Mouse (Mus musculus): ENCODE results near the gene Pvrig. TPM values are rescaled to one million over a fixed set of nuclear protein-coding genes. Genes with fewer than 3 reads are reported as not detected.
"Not testable (repeated sequence)": the region's sequence is repeated elsewhere in the genome, so short reads cannot be mapped to it uniquely, and the experiment has no call there.

Gene Pvrig
- total and polyA plus RNA-seq, 3 experiments, result 0.21 to 0.87 (median 0.50) TPM

- Histone ChIP-seq H3K36me3 (replicated peaks in 1 of 2; ENCODE audit: control insufficient read depth in 1 of 2, insufficient read depth in 1 of 2, low read length in 1 of 2) (peaks cover 0 to 18% of the 10 kb centered on the region in 2 experiments), H3K27me3 (replicated peaks) (no peaks in the 10 kb centered on the region), H3K9me3 (replicated peaks; ENCODE audit: low read length) (no peaks in the 10 kb centered on the region), H3K9ac (ENCODE audit: insufficient read depth, low read depth) (no peak overlapping the region), H3K79me2 (replicated peaks; ENCODE audit: control insufficient read depth, extremely low read depth, insufficient read depth, poor library complexity, severe bottlenecking) (no peaks in the 10 kb centered on the region), H3K4me2 (ENCODE audit: insufficient read depth, low read depth, poor library complexity, severe bottlenecking) (no peak overlapping the region), H3K4me3 (replicated peaks in 1 of 3; ENCODE audit: low read depth in 2 of 3, low read length in 2 of 3, poor library complexity in 1 of 3) (no peak overlapping the region), H3K4me1 (ENCODE audit: control insufficient read depth in 1 of 2, insufficient read depth in 2 of 2) (no peaks in the 10 kb centered on the region), H3K27ac (ENCODE audit: insufficient read depth, low read depth) (no peak overlapping the region)
- no peak for DNase-seq (ENCODE audit: extremely low read depth)
- dilution Hi-C loops (cut with MboI; ENCODE audit: extremely low pct_ligation_motif_present, extremely low pct_unique_long_range_greater_than_20kb, low sequenced_read_pairs) (no loop called here), in situ Hi-C loops (cut with MboI; ENCODE audit: low pct_ligation_motif_present, low pct_unique_long_range_greater_than_20kb, low sequenced_read_pairs) (no loop called here)
- TF ChIP-seq CHD1 (IDR thresholded peaks at IDR 0.05; ENCODE audit: low read depth, low read length) (no peak), ZKSCAN1 (IDR thresholded peaks at IDR 0.05; ENCODE audit: borderline replicate concordance, low read depth, low read length) (no peak), SMC3 (IDR thresholded peaks at IDR 0.05; ENCODE audit: low read depth, low read length) (no peak), CHD2 (IDR thresholded peaks at IDR 0.05; ENCODE audit: low read length) (no peak), HCFC1 (IDR thresholded peaks at IDR 0.05; ENCODE audit: low read depth, low read length) (no peak)
Measured at GRCm38 (mm10) chr5:138343216-138343615, 1.5 kb downstream of the Pvrig start.

GRCm38 (mm10) chr5:138363208-138363607 lies 21.4 kb downstream of the Pvrig start:
- dilution Hi-C loops (cut with MboI; ENCODE audit: extremely low pct_ligation_motif_present, extremely low pct_unique_long_range_greater_than_20kb, low sequenced_read_pairs), result not testable (repeated sequence)

GRCm38 (mm10) chr5:138365347-138365746 lies 23.6 kb downstream of the Pvrig start:
- H3K27ac ChIP-seq (ENCODE audit: insufficient read depth, low read depth); H3K4me1 ChIP-seq (ENCODE audit: control insufficient read depth in 1 of 2, insufficient read depth in 2 of 2); H3K9ac ChIP-seq (ENCODE audit: insufficient read depth, low read depth); H3K9me3 ChIP-seq (replicated peaks; ENCODE audit: low read length); H3K4me3 ChIP-seq (replicated peaks in 1 of 3; ENCODE audit: low read depth in 2 of 3, low read length in 2 of 3, poor library complexity in 1 of 3); DNase-seq (ENCODE audit: extremely low read depth); H3K27me3 ChIP-seq (replicated peaks); dilution Hi-C loops (cut with MboI; ENCODE audit: extremely low pct_ligation_motif_present, extremely low pct_unique_long_range_greater_than_20kb, low sequenced_read_pairs); H3K79me2 ChIP-seq (replicated peaks; ENCODE audit: control insufficient read depth, extremely low read depth, insufficient read depth, poor library complexity, severe bottlenecking); H3K4me2 ChIP-seq (ENCODE audit: insufficient read depth, low read depth, poor library complexity, severe bottlenecking); H3K36me3 ChIP-seq (replicated peaks in 1 of 2; ENCODE audit: control insufficient read depth in 1 of 2, insufficient read depth in 1 of 2, low read length in 1 of 2); in situ Hi-C loops (cut with MboI; ENCODE audit: low pct_ligation_motif_present, low pct_unique_long_range_greater_than_20kb, low sequenced_read_pairs): not testable (repeated sequence)

More at GRCm38 (mm10) chr5:138363208-138363607, 21.4 kb downstream of the Pvrig start:
- H3K27me3 ChIP-seq (replicated peaks); in situ Hi-C loops (cut with MboI; ENCODE audit: low pct_ligation_motif_present, low pct_unique_long_range_greater_than_20kb, low sequenced_read_pairs); H3K4me3 ChIP-seq (replicated peaks in 1 of 3; ENCODE audit: low read depth in 2 of 3, low read length in 2 of 3, poor library complexity in 1 of 3); H3K9ac ChIP-seq (ENCODE audit: insufficient read depth, low read depth); H3K4me1 ChIP-seq (ENCODE audit: control insufficient read depth in 1 of 2, insufficient read depth in 2 of 2); H3K79me2 ChIP-seq (replicated peaks; ENCODE audit: control insufficient read depth, extremely low read depth, insufficient read depth, poor library complexity, severe bottlenecking); H3K4me2 ChIP-seq (ENCODE audit: insufficient read depth, low read depth, poor library complexity, severe bottlenecking); H3K27ac ChIP-seq (ENCODE audit: insufficient read depth, low read depth); H3K9me3 ChIP-seq (replicated peaks; ENCODE audit: low read length); DNase-seq (ENCODE audit: extremely low read depth): not testable (repeated sequence)
- peaks cover 0 to 15% of the 10 kb centered on the region in 2 experiments for H3K36me3 ChIP-seq (replicated peaks in 1 of 2; ENCODE audit: control insufficient read depth in 1 of 2, insufficient read depth in 1 of 2, low read length in 1 of 2)

Other genes starting within 250 kb of the Pvrig start
- gene Zscan21, start 225.1 kb upstream of the Pvrig start, total RNA-seq (2012; rRNA removed), result 9.0 and 10.8 TPM in 2 replicates
- gene Zscan21, start 225.1 kb upstream of the Pvrig start, total RNA-seq (2014; rRNA removed), result 9.0 and 9.6 TPM in 2 replicates
- gene Zscan21, start 225.1 kb upstream of the Pvrig start, polyA plus RNA-seq (2012; ENCODE audit: insufficient read length, low read depth), result 12.1 and 13.6 TPM in 2 replicates
- 5.2 and 5.8 TPM in 2 replicates for gene Zfp113, start 186.2 kb upstream of the Pvrig start, total RNA-seq (2012; rRNA removed)
- gene Zfp113, start 186.2 kb upstream of the Pvrig start, total RNA-seq (2014; rRNA removed), result 5.5 and 7.0 TPM in 2 replicates
- 4.1 and 4.4 TPM in 2 replicates for gene Zfp113, start 186.2 kb upstream of the Pvrig start, polyA plus RNA-seq (2012; ENCODE audit: insufficient read length, low read depth)
- gene Cops6, start 180.9 kb upstream of the Pvrig start, total RNA-seq (2012; rRNA removed), result 78.4 and 80.6 TPM in 2 replicates
- 86.4 and 88.4 TPM in 2 replicates for gene Cops6, start 180.9 kb upstream of the Pvrig start, total RNA-seq (2014; rRNA removed)
- gene Cops6, start 180.9 kb upstream of the Pvrig start, polyA plus RNA-seq (2012; ENCODE audit: insufficient read length, low read depth), result 205 and 210 TPM in 2 replicates
- gene Ap4m1, start 170.0 kb upstream of the Pvrig start, total RNA-seq (2012; rRNA removed), result 16.7 and 17.4 TPM in 2 replicates
- gene Ap4m1, start 170.0 kb upstream of the Pvrig start, total RNA-seq (2014; rRNA removed), result 20.4 and 21.5 TPM in 2 replicates
- 26.3 and 27.5 TPM in 2 replicates for gene Ap4m1, start 170.0 kb upstream of the Pvrig start, polyA plus RNA-seq (2012; ENCODE audit: insufficient read length, low read depth)
- gene Mcm7, start 169.5 kb upstream of the Pvrig start, total RNA-seq (2012; rRNA removed), result 146 and 193 TPM in 2 replicates
- gene Mcm7, start 169.5 kb upstream of the Pvrig start, total RNA-seq (2014; rRNA removed), result 206 and 209 TPM in 2 replicates
- 267 and 277 TPM in 2 replicates for gene Mcm7, start 169.5 kb upstream of the Pvrig start, polyA plus RNA-seq (2012; ENCODE audit: insufficient read length, low read depth)
- 60.9 and 62.1 TPM in 2 replicates for gene Taf6, start 154.5 kb upstream of the Pvrig start, total RNA-seq (2012; rRNA removed)
- gene Taf6, start 154.5 kb upstream of the Pvrig start, total RNA-seq (2014; rRNA removed), result 59.8 and 60.2 TPM in 2 replicates
- gene Taf6, start 154.5 kb upstream of the Pvrig start, polyA plus RNA-seq (2012; ENCODE audit: insufficient read length, low read depth), result 56.8 and 61.5 TPM in 2 replicates
- 19.2 and 22.5 TPM in 2 replicates for gene Cnpy4, start 154.5 kb upstream of the Pvrig start, total RNA-seq (2012; rRNA removed)
- 21.6 and 26.7 TPM in 2 replicates for gene Cnpy4, start 154.5 kb upstream of the Pvrig start, total RNA-seq (2014; rRNA removed)
- gene Cnpy4, start 154.5 kb upstream of the Pvrig start, polyA plus RNA-seq (2012; ENCODE audit: insufficient read length, low read depth), result 24.9 and 31.0 TPM in 2 replicates
- gene Mblac1, start 147.6 kb upstream of the Pvrig start, total RNA-seq (2012; rRNA removed), result 0.84 and 1.4 TPM in 2 replicates
- 0.17 TPM in 1 of 2 replicates, not detected in the other for gene Mblac1, start 147.6 kb upstream of the Pvrig start, total RNA-seq (2014; rRNA removed)
- gene Mblac1, start 147.6 kb upstream of the Pvrig start, polyA plus RNA-seq (2012; ENCODE audit: insufficient read length, low read depth), result 0.31 and 0.41 TPM in 2 replicates
- gene Nxpe5, start 116.1 kb upstream of the Pvrig start, total RNA-seq (2012; rRNA removed), result not detected in 2 replicates
- gene Nxpe5, start 116.1 kb upstream of the Pvrig start, total RNA-seq (2014; rRNA removed), result not detected in 2 replicates
- not detected in 2 replicates for gene Nxpe5, start 116.1 kb upstream of the Pvrig start, polyA plus RNA-seq (2012; ENCODE audit: insufficient read length, low read depth)
- 42.0 and 44.0 TPM in 2 replicates for gene Lamtor4, start 86.5 kb upstream of the Pvrig start, total RNA-seq (2012; rRNA removed)
- 40.1 and 40.3 TPM in 2 replicates for gene Lamtor4, start 86.5 kb upstream of the Pvrig start, total RNA-seq (2014; rRNA removed)
- gene Lamtor4, start 86.5 kb upstream of the Pvrig start, polyA plus RNA-seq (2012; ENCODE audit: insufficient read length, low read depth), result 24.5 and 35.5 TPM in 2 replicates
- gene BC037034, start 77.9 kb upstream of the Pvrig start, total RNA-seq (2012; rRNA removed), result 11.2 and 15.9 TPM in 2 replicates
- gene BC037034, start 77.9 kb upstream of the Pvrig start, total RNA-seq (2014; rRNA removed), result 4.4 and 4.5 TPM in 2 replicates
- gene BC037034, start 77.9 kb upstream of the Pvrig start, polyA plus RNA-seq (2012; ENCODE audit: insufficient read length, low read depth), result 15.4 and 15.6 TPM in 2 replicates
- gene Gal3st4, start 69.1 kb upstream of the Pvrig start, total RNA-seq (2012; rRNA removed), result 0.21 and 0.25 TPM in 2 replicates
- not detected in 2 replicates for gene Gal3st4, start 69.1 kb upstream of the Pvrig start, total RNA-seq (2014; rRNA removed)
- gene Gal3st4, start 69.1 kb upstream of the Pvrig start, polyA plus RNA-seq (2012; ENCODE audit: insufficient read length, low read depth), result not detected in 2 replicates
- gene Gm43720, start 62.0 kb upstream of the Pvrig start, total RNA-seq (2012; rRNA removed), result not detected in 2 replicates
- not detected in 2 replicates for gene Gm43720, start 62.0 kb upstream of the Pvrig start, total RNA-seq (2014; rRNA removed)
- not detected in 2 replicates for gene Gm43720, start 62.0 kb upstream of the Pvrig start, polyA plus RNA-seq (2012; ENCODE audit: insufficient read length, low read depth)
- gene Gpc2, start 62.0 kb upstream of the Pvrig start, total RNA-seq (2012; rRNA removed), result not detected in 2 replicates
- gene Gpc2, start 62.0 kb upstream of the Pvrig start, total RNA-seq (2014; rRNA removed), result not detected in 2 replicates
- gene Gpc2, start 62.0 kb upstream of the Pvrig start, polyA plus RNA-seq (2012; ENCODE audit: insufficient read length, low read depth), result not detected in 2 replicates
- not detected in 2 replicates for gene Stag3, start 61.7 kb upstream of the Pvrig start, total RNA-seq (2012; rRNA removed)
- gene Stag3, start 61.7 kb upstream of the Pvrig start, total RNA-seq (2014; rRNA removed), result not detected in 2 replicates
- not detected in 2 replicates for gene Stag3, start 61.7 kb upstream of the Pvrig start, polyA plus RNA-seq (2012; ENCODE audit: insufficient read length, low read depth)
- 8.6 and 8.7 TPM in 2 replicates for gene Zfp157, start 99.5 kb downstream of the Pvrig start, total RNA-seq (2012; rRNA removed)
- 12.7 and 12.9 TPM in 2 replicates for gene Zfp157, start 99.5 kb downstream of the Pvrig start, total RNA-seq (2014; rRNA removed)
- gene Zfp157, start 99.5 kb downstream of the Pvrig start, polyA plus RNA-seq (2012; ENCODE audit: insufficient read length, low read depth), result 7.8 and 7.9 TPM in 2 replicates
- gene 1700123K08Rik, start 222.8 kb downstream of the Pvrig start, total RNA-seq (2012; rRNA removed), result not detected in 2 replicates
- not detected in 2 replicates for gene 1700123K08Rik, start 222.8 kb downstream of the Pvrig start, total RNA-seq (2014; rRNA removed)
- gene 1700123K08Rik, start 222.8 kb downstream of the Pvrig start, polyA plus RNA-seq (2012; ENCODE audit: insufficient read length, low read depth), result not detected in 2 replicates

Measured in CH12.LX (cell line).